Mouse (Mus musculus) MN1 (cell line): Measurements from ENCODE around the gene Kifc1.
"Not testable (repeated sequence)": the region's sequence is repeated elsewhere in the genome, so short reads cannot be mapped to it uniquely, and the experiment has no call there.

Source experiments
- DNase-seq: peaks from one replicate; pipeline ENCODE4 v3.0.0-alpha.2; 2016; ENCODE audit warnings: low spot score

The Kifc1 gene

GRCm38 (mm10) chr17:33918293-33919203 is 28.1 kb upstream of the Kifc1 start:
- peak; percentile 45 for DNase-seq

- DNase-seq = no peak
Observed at GRCm38 (mm10) chr17:33917656-33918292, 27.3 kb upstream of the Kifc1 start.

GRCm38 (mm10) chr17:33916847-33917655 is 26.6 kb upstream of the Kifc1 start:
- no peak for DNase-seq

GRCm38 (mm10) chr17:33916294-33916693 is 25.8 kb upstream of the Kifc1 start:
- peak; percentile 38 for DNase-seq

- peak; percentile 99 for DNase-seq
Observed at GRCm38 (mm10) chr17:33915671-33916250, 25.3 kb upstream of the Kifc1 start, which contains the start of the genes Tapbp and Zbtb22. TSS of gene Tapbp (plus strand) at chr17:33915899. TSS of gene Zbtb22 (plus strand) at chr17:33915904.

GRCm38 (mm10) chr17:33914969-33915391 is 24.5 kb upstream of the Kifc1 start:
- no peak for DNase-seq

GRCm38 (mm10) chr17:33913905-33914304 is 23.4 kb upstream of the Kifc1 start:
- no peak for DNase-seq

- DNase-seq = no peak
Observed at GRCm38 (mm10) chr17:33913264-33913663, 22.8 kb upstream of the Kifc1 start.

- no peak for DNase-seq
Observed at GRCm38 (mm10) chr17:33911813-33912414, 21.5 kb upstream of the Kifc1 start.

- DNase-seq = no peak
Observed at GRCm38 (mm10) chr17:33911052-33911812, 20.8 kb upstream of the Kifc1 start.

- DNase-seq = peak; percentile 53
Observed at GRCm38 (mm10) chr17:33910346-33911051, 20.0 kb upstream of the Kifc1 start.

GRCm38 (mm10) chr17:33909869-33910250 is 19.4 kb upstream of the Kifc1 start:
- DNase-seq = peak; percentile 65

- peak; percentile 99 for DNase-seq
Observed at GRCm38 (mm10) chr17:33909077-33909868, 18.8 kb upstream of the Kifc1 start, which contains the start of gene Daxx. TSS of gene Daxx (plus strand) at chr17:33909414.

GRCm38 (mm10) chr17:33908331-33909076 is 18.0 kb upstream of the Kifc1 start:
- peak; percentile 72 for DNase-seq

- DNase-seq = not testable (repeated sequence)
Observed at GRCm38 (mm10) chr17:33904835-33905234, 14.4 kb upstream of the Kifc1 start, which contains the start of gene Platr17. TSS of gene Platr17 (plus strand) at chr17:33905135.

GRCm38 (mm10) chr17:33903911-33904651 is 13.6 kb upstream of the Kifc1 start:
- not testable (repeated sequence) for DNase-seq

GRCm38 (mm10) chr17:33902491-33902890 is 12.0 kb upstream of the Kifc1 start:
- DNase-seq = no peak
